Mouse (Mus musculus) embryonic facial prominence, embryonic 12.5 days (tissue): ENCODE data around the gene Gon4l. TPM values are rescaled to one million over a fixed set of nuclear protein-coding genes. Genes with fewer than 3 reads are reported as not detected.
"Not testable (repeated sequence)": the region's sequence is repeated elsewhere in the genome, so short reads cannot be mapped to it uniquely, and the experiment has no call there.

Experiments used
- ATAC-seq: fragments of 200-750 bp; cut with Nextera tagmentation; 2 replicates; pipeline ENCODE4 v1.8.0; 2017; ENCODE audit not compliant: insufficient number of reproducible peaks, insufficient read depth, low FRiP score, low TSS enrichment
- H3K27ac ChIP-seq: fragments of 300-500 bp; sonication (generic); 2 replicates; pipeline ENCODE4 v1.5.1; 2016; ENCODE audit warnings: mild to moderate bottlenecking
- H3K27me3 ChIP-seq: fragments of 300-500 bp; sonication (generic); 2 replicates; pipeline ENCODE4 v1.6.1; 2016; ENCODE audit warnings: mild to moderate bottlenecking, moderate library complexity
- H3K36me3 ChIP-seq: fragments of 300-500 bp; sonication (generic); 2 replicates; pipeline ENCODE4 v1.6.1; 2016; ENCODE audit warnings: mild to moderate bottlenecking
- H3K4me1 ChIP-seq: fragments of 300-500 bp; sonication (generic); 2 replicates; pipeline ENCODE4 v1.6.1; 2016
- H3K4me2 ChIP-seq: fragments of 300-500 bp; sonication (generic); replicated peaks from 2 replicates; pipeline ENCODE4 v1.6.1; 2016; ENCODE audit warnings: mild to moderate bottlenecking, moderate library complexity
- H3K4me3 ChIP-seq: fragments of 300-500 bp; sonication (generic); 2 replicates; pipeline ENCODE4 v1.5.1; 2016; ENCODE audit warnings: mild to moderate bottlenecking
- H3K9ac ChIP-seq: fragments of 300-500 bp; sonication (generic); 2 replicates; pipeline ENCODE4 v1.6.1; 2016; ENCODE audit warnings: mild to moderate bottlenecking, moderate library complexity
- H3K9me3 ChIP-seq: fragments of 300-500 bp; sonication (generic); 2 replicates; pipeline ENCODE4 v1.6.1; 2016; ENCODE audit warnings: mild to moderate bottlenecking, moderate library complexity
- WGBS: fragments of 180-500 bp; shearing (Covaris S2); methylation state at CpG from one replicate; pipeline ENCODE4 v1.1.7; 2016; 5-methylcytosine and 5-hydroxymethylcytosine counted together
- polyA plus RNA-seq: library from polyadenylated mRNA; unstranded; fragments of >200 nt; fragmentation: Nextera tagmentation; extraction: Ambion mirVana; gene quantifications from 2 replicates; pipeline ENCODE4 v1.2.1, GENCODE M21; 2016

Gon4l gene
- polyA plus RNA-seq, result 16.4 and 18.2 TPM in 2 replicates

- Histone ChIP-seq H3K27ac (peak within 1 kb of the TSS; percentile 75; the same call in 1 of the 2 replicates), H3K4me2 (peak within 1 kb of the TSS; percentile 44), H3K9ac (0 out of 2 replicates have a peak within 1 kb of the TSS, but pooled peaks have one; percentile 33), H3K4me3 (peak within 1 kb of the TSS; percentile 38)
- not testable (repeated sequence) for H3K36me3 ChIP-seq, H3K4me1 ChIP-seq, H3K27me3 ChIP-seq, H3K9me3 ChIP-seq
- 3% methylated on average over 22 of the region's 39 CpGs for WGBS
- peak; percentile 54; the same call in 1 of the 2 replicates for ATAC-seq
Observed at GRCm38 (mm10) chr3:88834951-88835491, at the start of gene Gon4l. Gene Gon4l, plus strand, starts transcription at chr3:88835231.

DNA sequence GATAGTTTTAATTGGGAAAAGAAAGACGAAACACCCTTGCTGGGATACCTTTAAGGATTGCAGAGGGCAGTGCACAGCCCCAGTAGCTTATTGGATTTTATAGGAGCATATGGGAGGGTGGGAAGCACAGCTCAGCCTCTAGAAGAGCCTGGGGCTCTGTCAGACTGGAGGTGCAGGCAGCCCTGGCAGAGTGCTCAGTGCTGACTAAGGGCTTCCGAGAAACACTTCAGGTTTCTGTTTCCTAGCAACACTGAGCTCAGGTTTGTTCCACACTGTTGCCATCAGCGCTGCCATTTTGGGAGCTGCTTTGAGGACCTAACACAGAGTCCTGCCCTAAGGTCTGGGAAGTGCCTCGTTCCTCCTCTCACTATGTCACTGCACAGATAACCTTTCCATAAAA is 48.7 kb upstream of the Gon4l start:
- not testable (repeated sequence) for H3K4me1 ChIP-seq, H3K27me3 ChIP-seq, H3K9me3 ChIP-seq, H3K36me3 ChIP-seq, H3K27ac ChIP-seq, H3K9ac ChIP-seq, H3K4me3 ChIP-seq, H3K4me2 ChIP-seq
- ATAC-seq, result 0 out of 2 replicates have a peak, but pooled peaks have one; percentile 41
- WGBS, result 84% methylated on average over 1 of the region's 4 CpGs

DNA sequence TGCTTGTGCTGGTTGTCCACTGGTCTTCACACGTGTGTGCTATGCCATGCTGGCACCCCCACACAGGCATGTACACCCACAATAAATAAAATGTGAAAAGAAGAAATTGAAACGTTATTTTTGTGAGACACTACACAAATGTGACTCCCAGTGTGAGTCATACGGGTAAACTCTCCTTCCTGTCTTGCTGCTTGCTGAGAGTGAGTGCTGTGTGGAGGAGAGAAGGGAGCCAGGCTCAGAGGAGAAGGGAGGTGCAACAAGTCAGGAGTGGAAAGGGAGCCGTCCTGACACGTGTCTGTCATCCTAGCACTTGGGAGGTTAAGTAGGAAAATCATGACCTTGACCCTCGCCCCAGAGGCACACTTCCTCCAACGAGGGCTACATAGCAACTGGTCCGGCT is 48.2 kb upstream of the Gon4l start:
- not testable (repeated sequence) for H3K4me1 ChIP-seq, H3K27me3 ChIP-seq, ATAC-seq, H3K4me2 ChIP-seq, H3K9ac ChIP-seq, H3K4me3 ChIP-seq, H3K9me3 ChIP-seq, H3K36me3 ChIP-seq, H3K27ac ChIP-seq
- WGBS, result no CpG with 5 or more reads among the region's 8 CpGs

GRCm38 (mm10) chr3:88788033-88788432 is 47.0 kb upstream of the Gon4l start:
- H3K4me1 ChIP-seq, H3K27me3 ChIP-seq, ATAC-seq, H3K36me3 ChIP-seq, H3K4me2 ChIP-seq, H3K9me3 ChIP-seq, H3K27ac ChIP-seq, H3K9ac ChIP-seq, H3K4me3 ChIP-seq: not testable (repeated sequence)
- 95% methylated on average over 2 of the region's 4 CpGs for whole genome bisulfite sequencing

GRCm38 (mm10) chr3:88797507-88797906 is 37.5 kb upstream of the Gon4l start:
- not testable (repeated sequence) for H3K4me2 ChIP-seq, H3K4me3 ChIP-seq, H3K9me3 ChIP-seq, H3K4me1 ChIP-seq, H3K27ac ChIP-seq, H3K27me3 ChIP-seq, H3K36me3 ChIP-seq, ATAC-seq, H3K9ac ChIP-seq
- WGBS, result 84% methylated on average over 6 of the region's 6 CpGs

DNA sequence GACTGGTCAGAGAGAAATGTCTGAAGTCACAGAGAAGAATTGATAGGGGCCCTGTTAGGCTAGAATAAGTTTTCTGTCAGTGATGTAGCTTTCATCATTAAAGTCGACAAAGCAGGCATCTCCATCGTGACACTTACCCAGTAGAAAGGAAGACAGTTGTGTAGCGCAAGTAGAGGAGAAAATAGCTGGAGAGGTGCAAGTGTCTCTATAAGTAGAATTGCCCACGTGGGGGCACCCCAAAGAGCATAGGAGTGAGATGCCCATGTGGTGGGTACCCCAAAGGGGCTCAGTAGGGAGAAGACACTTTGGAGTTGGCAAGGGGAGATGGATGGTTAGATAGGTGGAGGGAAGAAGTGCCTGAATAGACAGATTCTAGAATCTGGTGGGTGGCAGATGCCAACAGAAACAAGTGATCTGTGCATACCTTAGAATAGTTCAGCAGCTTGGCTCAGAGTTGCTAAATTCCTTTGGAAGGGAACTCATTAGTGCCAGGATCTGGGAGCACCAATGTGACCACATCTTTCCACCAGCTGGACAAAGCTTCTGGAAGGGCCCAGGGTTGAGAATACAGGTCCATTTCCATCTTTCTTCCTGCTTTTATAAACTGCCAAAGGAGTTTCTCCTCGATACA is 31.0 kb upstream of the Gon4l start:
- H3K36me3 ChIP-seq, result peaks cover 18% of the 10 kb centered on the region
- no peak for ATAC-seq
- no peak overlapping the region for H3K27ac ChIP-seq
- H3K9me3 ChIP-seq, result no peaks in the 10 kb centered on the region
- no peak overlapping the region for H3K4me3 ChIP-seq
- WGBS, result 90% methylated on average over 5 of the region's 5 CpGs
- no peaks in the 10 kb centered on the region for H3K27me3 ChIP-seq
- H3K4me1 ChIP-seq, result no peaks in the 10 kb centered on the region
- no peak overlapping the region for H3K4me2 ChIP-seq
- no peak overlapping the region for H3K9ac ChIP-seq

GRCm38 (mm10) chr3:88825710-88826109 is 9.3 kb upstream of the Gon4l start:
- Histone ChIP-seq H3K4me2 (no peak overlapping the region), H3K9ac (no peak overlapping the region), H3K27me3 (no peaks in the 10 kb centered on the region), H3K27ac (no peak overlapping the region), H3K4me3 (no peak overlapping the region), H3K4me1 (no peaks in the 10 kb centered on the region), H3K36me3 (peaks cover 28% of the 10 kb centered on the region), H3K9me3 (no peaks in the 10 kb centered on the region)
- no peak for ATAC-seq
- 95% methylated on average over 1 of the region's 1 CpGs for WGBS

- Histone ChIP-seq H3K9ac (no peak overlapping the region), H3K27ac (no peak overlapping the region), H3K4me3 (no peak overlapping the region), H3K27me3 (no peaks in the 10 kb centered on the region), H3K36me3 (peaks cover 24% of the 10 kb centered on the region), H3K4me1 (no peaks in the 10 kb centered on the region), H3K9me3 (no peaks in the 10 kb centered on the region), H3K4me2 (no peak overlapping the region)
- no peak for ATAC-seq
- 94% methylated on average over 9 of the region's 9 CpGs for WGBS
Observed at GRCm38 (mm10) chr3:88827231-88827630, 7.8 kb upstream of the Gon4l start.

GRCm38 (mm10) chr3:88831177-88832121 is 3.6 kb upstream of the Gon4l start:
- 7% methylated on average over 21 of the region's 28 CpGs for WGBS

GRCm38 (mm10) chr3:88832388-88832787 is 2.6 kb upstream of the Gon4l start:
- not testable (repeated sequence) for H3K4me2 ChIP-seq, H3K9me3 ChIP-seq, H3K27ac ChIP-seq, H3K4me1 ChIP-seq, H3K36me3 ChIP-seq, H3K4me3 ChIP-seq, ATAC-seq, H3K27me3 ChIP-seq, H3K9ac ChIP-seq
- 3% methylated on average over 14 of the region's 14 CpGs for WGBS

More at GRCm38 (mm10) chr3:88831177-88832121, 3.6 kb upstream of the Gon4l start:
- Histone ChIP-seq H3K4me2 (peak overlapping the region; percentile 44), H3K27ac (peak overlapping the region; percentile 76), H3K4me3 (peak overlapping the region; percentile 28), H3K9ac (0 out of 2 replicates have a peak overlapping the region, but pooled peaks have one; percentile 24)
- ATAC-seq, result peak; percentile 77
- H3K9me3 ChIP-seq, H3K4me1 ChIP-seq, H3K27me3 ChIP-seq, H3K36me3 ChIP-seq: not testable (repeated sequence)

GRCm38 (mm10) chr3:88849172-88849571 is 14.1 kb downstream of the Gon4l start:
- H3K27me3 ChIP-seq, result no peaks in the 10 kb centered on the region
- 86% methylated on average over 4 of the region's 4 CpGs for WGBS
- H3K9me3 ChIP-seq, result no peaks in the 10 kb centered on the region
- ATAC-seq, result no peak
- H3K36me3 ChIP-seq, result peaks cover 43% of the 10 kb centered on the region
- no peak overlapping the region for H3K4me2 ChIP-seq
- H3K4me3 ChIP-seq, result no peak overlapping the region
- H3K4me1 ChIP-seq, result no peaks in the 10 kb centered on the region
- no peak overlapping the region for H3K27ac ChIP-seq
- no peak overlapping the region for H3K9ac ChIP-seq

GRCm38 (mm10) chr3:88855837-88856236 is 20.8 kb downstream of the Gon4l start:
- Histone ChIP-seq H3K4me2 (no peak overlapping the region), H3K9ac (no peak overlapping the region), H3K36me3 (peaks cover 65% of the 10 kb centered on the region), H3K4me1 (no peaks in the 10 kb centered on the region), H3K27me3 (no peaks in the 10 kb centered on the region), H3K9me3 (no peaks in the 10 kb centered on the region), H3K4me3 (no peak overlapping the region), H3K27ac (no peak overlapping the region)
- no peak for ATAC-seq
- WGBS, result 93% methylated on average over 6 of the region's 6 CpGs
